Mouse (Mus musculus) thymus, postnatal 14 days (tissue): ENCODE results near the gene Parp1.
A peak's percentile ranks its signal among the peaks of the same experiment; 100 is the strongest.

Experiments
- DNase-seq: peaks from one replicate; pipeline ENCODE4 v3.0.0; 2021

Parp1 gene

DNA sequence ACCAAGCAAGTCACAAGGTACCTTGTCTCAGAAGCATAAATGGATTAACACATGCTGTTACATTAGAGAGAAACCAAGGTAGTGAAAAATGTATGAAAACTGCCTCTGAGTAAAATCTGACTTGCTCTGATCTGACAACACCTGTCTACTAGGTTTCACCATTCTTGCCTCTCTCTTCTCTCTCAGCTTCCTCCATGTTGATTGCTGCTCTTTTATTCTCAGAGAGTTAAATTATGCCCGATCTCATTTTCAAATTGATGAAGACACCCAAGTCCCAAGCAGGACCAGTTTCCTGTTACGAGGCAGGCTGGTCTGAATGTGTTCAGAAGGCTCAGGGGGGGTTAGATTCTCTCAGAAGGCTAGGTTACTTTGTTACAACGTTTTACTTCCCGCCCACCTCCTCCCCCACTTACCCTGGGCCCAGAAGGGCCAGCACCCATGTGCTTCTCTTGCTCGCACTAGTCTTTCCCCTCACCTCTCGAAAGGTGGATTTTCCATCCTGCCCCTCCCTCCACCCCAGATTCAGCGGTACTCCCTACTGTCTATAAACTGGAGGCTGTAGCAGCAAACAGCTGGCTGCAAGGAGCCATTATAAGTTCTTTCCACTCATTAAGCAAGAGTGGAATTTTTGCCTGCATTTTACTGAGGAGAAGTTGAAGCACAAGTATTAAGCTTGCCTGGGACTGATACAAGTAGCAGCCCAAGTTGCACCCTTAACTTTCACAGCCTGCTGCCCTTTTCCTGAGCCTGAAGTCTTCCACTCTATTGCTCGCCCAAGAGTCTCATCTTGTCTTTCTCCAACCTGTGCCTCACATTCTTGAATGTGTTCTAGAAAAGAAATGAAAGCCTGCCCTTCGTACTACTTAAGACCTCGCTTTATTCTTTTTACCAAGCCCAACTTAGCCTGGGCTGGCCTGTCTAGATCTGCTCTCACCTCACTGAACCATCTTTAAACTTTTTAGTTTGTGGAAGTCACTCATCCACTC, 71.0 kb downstream of the Parp1 start:
- DNase-seq: peak; percentile 22

DNA sequence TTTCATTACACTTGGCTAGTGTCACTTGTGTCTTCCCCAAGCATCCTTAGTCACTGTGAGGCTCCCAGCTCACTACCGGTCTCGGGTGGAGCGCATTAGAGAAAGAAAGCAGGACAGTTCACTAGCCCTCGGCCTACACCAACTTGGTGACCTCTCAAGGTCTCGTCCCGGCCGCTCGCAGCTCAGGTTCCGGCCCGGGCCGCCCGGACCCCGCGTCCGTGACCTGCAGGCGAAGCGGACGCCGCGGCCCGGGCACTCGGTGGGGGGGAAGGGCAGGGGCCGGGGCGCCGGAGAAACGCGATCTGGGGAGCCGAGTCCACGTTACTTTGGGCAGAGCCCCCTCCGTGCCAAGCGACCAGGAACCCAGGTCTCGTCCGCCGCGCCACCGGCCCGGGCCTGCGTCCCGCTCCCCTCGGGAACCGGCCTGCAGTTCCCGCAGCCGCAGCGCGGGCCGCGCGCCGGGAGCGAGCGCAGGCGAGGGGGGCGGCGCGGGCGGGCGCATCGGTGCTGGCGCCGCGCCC, 71.9 kb downstream of the Parp1 start:
- DNase-seq: peak; percentile 57

DNA sequence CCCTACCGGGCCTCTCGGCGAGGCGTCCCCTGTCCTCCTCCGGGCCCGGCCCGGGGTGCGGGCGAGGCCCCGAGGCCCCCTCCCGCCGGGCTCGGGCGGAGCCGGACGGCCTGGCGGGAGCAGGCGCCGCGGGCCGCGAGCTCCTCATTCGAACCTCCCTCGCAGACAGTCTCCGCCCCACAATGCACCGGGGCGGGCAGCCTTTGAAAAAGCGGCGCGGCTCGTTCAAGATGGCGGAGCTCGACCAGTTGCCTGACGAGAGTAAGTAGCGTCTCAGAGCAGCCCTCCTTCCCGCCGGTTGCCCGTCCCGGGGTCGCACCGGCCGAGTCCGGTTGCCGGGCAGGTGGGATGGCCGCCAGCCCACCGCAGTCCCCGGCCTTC, 72.4 kb downstream of the Parp1 start, which contains the start of gene Lin9:
TSS of gene Lin9 (plus strand) at position 14 of the 381 bp plus-strand sequence.
- DNase-seq: peak; percentile 95

DNA sequence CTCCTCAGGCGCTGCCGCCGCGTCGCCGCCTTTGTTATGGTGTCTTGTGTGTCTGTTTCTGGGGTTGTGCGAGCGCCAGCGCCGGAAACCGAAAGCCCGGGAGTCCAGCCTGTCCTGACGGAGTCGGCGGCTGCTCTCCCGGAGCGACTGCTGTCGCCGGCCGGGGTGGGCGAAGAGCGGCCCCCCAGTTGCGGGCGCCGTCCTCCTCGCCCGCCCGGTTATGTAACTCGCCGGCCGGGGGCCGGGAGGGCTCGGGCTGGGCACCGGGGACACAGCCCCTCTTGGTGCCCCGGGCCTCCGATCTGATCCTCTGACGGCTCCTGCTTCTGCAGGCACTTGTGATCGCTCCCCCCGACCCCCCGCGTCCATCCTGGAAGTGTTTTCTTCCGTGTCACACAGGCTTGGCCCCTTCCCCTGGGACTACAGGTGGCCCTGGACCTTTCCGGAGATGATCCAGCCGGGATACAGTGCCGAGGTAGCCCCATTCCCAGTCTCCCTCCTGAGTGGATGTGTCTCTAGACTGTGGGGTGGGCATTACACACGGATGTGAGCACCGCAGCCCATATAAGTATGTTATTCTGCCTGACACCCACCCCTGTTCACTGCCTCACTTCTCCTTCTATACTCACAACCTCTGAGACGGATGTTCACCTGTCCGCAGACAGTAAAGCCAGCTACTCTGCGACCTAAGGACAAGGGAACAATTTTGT, 72.9 kb downstream of the Parp1 start:
- no peak for DNase-seq

DNA sequence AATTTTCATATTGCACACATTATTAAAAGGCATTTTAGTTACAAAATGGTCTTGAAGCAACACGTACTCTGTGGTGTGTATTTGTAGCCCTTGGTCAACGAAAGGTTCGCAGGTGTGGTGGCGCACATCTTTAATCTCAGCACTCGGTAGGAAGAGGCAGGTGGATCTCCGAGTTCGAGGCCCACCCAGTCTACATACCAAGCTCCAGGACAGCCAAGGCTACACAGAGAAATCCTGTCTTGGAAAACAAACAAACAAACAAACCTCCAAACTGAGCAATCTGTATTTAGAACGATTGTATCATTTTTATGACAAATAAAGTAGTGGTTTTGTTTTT, 73.5 kb downstream of the Parp1 start:
- DNase-seq: peak; percentile 22
